Mouse (Mus musculus): ENCODE data around the gene Ppcdc.
A peak's percentile ranks its signal among the peaks of the same experiment; 100 is the strongest.
"Not testable (repeated sequence)": the region's sequence is repeated elsewhere in the genome, so short reads cannot be mapped to it uniquely, and the experiment has no call there.

Gene Ppcdc

GRCm38 (mm10) chr9:57427937-57428336 is 12.0 kb downstream of the Ppcdc start:
- no peak for DNase-seq

DNA sequence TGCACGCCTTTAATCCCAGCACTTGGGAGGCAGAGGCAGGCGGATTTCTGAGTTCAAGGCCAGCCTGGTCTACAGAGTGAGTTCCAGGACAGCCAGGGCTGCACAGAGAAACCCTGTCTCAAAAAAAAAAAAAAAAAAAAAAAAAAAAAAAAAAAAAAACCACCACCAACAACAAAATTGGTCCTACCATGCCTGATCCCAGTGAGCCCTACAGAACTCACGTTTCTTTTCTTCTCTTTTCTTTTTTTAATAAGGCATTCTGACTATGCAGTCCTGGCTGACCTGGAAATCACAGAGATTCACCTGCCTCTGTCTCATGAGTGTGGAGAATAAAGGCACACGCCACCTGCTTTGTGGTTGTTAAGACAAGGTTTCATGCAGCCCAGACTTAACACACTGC is 12.8 kb downstream of the Ppcdc start:
- DNase-seq: not testable (repeated sequence)

- no peak for DNase-seq
These were observed 14.8 kb downstream of the Ppcdc start for GRCm38 (mm10) chr9:57425116-57425515.

GRCm38 (mm10) chr9:57424066-57424465 is 15.9 kb downstream of the Ppcdc start:
- no peak for DNase-seq

GRCm38 (mm10) chr9:57421688-57422111 is 18.2 kb downstream of the Ppcdc start:
- no peak for DNase-seq

DNA sequence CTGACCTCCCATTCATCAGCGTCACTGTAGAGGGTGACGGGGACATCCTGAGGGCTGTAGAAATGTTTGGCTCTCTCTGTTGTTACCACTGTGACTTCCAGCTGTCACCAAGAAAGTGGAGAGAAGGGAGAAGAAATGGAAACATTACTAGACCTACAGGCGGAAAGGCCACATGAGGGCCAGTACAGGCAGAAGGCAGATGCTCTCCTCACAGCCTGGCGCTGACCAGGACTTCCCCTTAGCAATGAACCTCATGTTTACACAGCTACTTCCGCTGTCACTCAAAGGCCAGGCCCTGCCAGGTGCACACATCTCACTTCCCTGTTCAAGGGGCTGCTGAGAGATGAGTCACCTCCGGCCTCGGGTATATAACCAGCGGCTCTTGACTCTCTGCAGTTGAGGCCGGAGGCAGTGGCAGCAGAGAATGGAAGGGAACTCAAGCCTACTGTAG is 18.8 kb downstream of the Ppcdc start:
- no peak for DNase-seq

GRCm38 (mm10) chr9:57420321-57421120 is 19.4 kb downstream of the Ppcdc start:
- peak; percentile 39 for DNase-seq

- no peak for DNase-seq
These were observed 20.2 kb downstream of the Ppcdc start for GRCm38 (mm10) chr9:57419521-57420267.

DNA sequence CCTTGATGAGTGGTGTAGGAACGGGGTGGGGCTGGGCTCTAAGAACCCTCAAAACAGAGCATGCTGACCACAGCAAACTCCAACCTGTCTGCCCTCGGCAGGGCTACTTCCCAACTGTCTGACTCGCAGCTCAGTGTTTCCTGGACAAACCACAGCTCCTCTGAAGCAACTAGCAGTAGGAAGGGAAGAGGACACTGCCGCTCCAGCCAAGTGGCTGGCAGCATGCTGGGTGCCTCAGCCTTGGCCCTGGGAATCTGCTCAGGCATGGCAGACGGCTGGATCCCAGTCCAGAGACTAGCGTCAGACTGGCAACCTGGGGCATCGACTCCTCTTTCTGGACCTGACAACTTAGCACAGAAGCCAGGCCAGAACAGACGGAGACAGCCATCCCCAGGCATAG is 22.6 kb downstream of the Ppcdc start:
- DNase-seq: peak; percentile 78

GRCm38 (mm10) chr9:57407120-57407905 is 32.6 kb downstream of the Ppcdc start:
- DNase-seq: no peak

DNA sequence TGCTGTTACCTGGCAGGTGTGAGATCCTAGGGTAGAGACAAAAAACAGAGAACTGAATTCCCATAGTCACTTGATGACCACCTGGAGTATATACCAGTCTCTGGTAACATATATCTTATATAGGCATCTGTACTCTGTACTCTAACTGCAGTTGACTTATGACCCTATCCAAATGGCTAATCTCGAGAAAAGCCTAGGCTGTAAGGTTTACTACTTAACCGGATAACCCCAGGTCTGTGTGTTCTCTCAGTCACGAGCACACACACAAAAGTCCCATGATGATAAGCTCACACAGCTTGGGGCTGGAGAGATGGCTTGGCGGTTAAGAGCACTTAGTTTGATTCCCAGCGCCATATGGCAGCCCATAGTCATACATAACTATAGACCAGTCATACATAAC is 33.5 kb downstream of the Ppcdc start:
- DNase-seq: no peak

GRCm38 (mm10) chr9:57404036-57404435 is 35.9 kb downstream of the Ppcdc start:
- DNase-seq: no peak

DNA sequence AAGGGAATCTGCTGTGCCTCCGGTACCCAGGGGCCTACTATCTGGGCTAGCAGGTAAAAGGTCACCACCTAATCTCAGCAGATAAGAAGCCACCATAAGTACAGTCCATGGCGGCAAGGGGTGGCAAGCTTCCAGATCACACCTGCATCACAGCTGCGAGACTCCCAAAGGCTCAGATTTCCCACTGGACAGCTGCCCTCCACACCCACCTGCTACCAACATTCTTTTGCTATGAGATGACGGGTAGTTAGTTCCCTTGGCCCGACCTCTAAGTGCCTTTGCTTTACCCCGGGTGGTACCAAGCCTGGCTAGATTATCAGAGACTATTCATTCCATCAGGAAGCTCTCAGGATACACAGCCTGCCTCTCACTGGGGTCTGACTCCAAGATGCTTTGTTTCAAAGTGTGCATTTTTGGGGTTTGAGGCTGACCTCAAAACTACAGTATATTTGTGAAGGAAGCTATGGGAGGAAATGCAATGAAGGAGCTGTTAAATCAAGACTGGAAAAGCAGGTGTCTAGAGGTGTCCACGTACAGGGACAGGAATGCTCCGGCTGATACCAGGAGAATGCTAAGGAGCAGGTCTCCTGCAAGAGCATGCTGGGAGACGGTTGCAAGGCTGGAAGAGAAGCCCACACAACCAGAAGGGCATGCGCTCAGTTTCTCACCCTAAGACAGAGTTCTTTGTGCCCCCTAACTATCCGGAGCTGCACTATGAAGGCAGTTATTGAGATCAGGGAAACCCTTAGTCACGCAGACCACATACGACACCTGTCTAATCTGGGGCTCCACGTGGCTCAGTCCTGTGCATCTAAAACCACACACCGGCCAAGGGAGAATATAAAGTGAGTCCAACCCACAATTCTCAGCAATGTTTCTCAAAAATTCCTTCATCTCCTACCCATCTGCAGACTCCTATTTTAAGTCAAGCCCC is 37.3 kb downstream of the Ppcdc start:
- no peak for DNase-seq

DNA sequence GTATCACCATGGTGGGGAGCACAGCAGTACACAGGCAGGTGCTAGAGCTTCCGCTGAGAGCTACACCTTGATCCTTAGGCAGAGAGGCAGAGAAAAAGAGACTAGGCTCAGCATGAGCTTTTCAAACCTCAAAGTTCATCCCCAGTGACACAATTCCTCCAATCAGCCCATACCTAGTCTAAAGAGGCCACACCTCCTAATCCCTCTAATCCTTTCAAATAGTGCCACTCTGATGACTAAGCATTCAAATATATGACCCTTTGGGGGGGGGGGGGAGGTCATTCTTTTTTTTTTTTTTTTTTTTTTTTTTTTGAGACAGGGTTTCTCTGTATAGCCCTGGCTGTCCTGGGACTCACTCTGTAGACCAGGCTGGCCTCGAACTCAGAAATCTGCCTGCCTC is 41.2 kb downstream of the Ppcdc start:
- no peak for DNase-seq

- no peak for DNase-seq
These were observed 47.0 kb downstream of the Ppcdc start for GRCm38 (mm10) chr9:57392892-57393291.

DNA sequence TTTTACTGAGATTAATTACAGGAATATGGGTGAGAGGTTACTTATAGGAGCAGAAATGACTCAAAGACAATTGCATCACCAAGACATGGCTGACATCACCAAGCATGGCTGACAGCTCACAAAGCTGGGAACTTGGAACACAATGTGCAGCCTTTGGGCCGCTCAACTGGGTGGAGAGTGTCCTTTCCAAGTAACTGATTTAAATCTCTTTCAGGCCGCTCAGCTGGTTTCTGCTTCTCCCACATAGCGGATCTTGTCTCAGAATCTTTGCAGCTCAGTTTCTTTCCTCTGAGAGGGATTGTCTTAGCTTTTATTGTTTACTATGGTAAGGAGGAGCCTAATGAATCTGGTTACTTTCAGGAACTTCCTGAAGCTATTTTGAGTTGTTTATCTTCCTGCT is 49.1 kb downstream of the Ppcdc start:
- no peak for DNase-seq

GRCm38 (mm10) chr9:57389131-57389530 is 50.8 kb downstream of the Ppcdc start:
- DNase-seq: no peak

DNA sequence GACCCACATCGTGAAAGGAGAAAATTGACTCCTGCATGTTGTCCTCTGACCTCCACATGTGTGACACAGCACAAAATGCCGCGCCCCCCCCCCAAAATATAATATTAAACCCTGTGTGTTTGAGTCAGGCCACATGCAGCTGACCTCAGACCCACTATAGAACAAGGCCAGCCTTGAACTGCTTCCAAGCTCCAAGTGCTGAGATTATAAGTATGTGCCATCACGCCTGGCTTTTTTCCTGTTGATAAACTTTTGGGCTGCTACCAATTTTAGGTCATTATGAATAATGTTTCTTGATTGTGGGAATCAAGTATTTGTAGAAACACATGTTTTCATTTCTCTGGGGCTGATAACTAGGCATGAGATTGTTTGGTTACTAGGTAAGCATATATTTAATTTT is 53.0 kb downstream of the Ppcdc start:
- no peak for DNase-seq

- no peak for DNase-seq
These were observed 55.3 kb downstream of the Ppcdc start for GRCm38 (mm10) chr9:57384621-57385020.

- no peak for DNase-seq
These were observed 78.9 kb downstream of the Ppcdc start for GRCm38 (mm10) chr9:57360999-57361398.

DNA sequence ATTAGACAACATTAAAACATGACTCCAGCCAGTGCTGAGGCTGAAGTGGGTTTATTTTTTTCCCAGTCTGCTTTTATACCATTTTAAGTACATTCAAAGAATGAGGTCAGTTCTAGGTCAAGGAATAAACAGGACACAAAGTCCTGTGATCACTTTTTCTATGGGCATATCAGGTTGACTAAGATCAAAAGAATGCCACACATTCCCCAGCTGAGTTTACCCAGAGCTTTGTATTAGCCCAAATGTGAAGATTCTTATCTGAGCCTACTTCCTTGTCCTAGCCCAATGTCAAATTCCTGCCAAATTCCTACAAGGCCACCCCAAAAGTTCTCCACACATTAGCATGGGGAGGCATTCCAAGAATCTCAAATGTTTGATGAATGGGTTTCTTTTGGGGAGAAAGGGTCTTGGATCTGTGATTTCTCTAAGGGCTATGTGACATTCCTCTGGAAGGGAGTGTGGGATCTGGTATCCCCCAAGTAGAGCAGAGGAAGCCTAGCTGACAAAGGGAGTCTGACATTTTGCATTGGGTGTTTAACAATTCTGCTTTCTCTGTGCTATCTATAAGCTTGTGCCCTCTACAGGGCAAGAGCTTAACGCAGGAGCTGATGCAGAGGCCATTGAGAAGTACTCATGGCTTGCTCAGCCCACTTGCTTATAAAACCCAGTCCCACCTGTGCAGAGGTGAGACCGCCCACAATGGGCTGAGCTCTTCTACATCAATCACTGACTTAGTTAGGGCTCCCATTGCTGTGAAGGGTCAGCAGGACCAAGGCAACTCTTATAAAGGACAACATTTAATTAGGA is 85.3 kb downstream of the Ppcdc start:
- DNase-seq: no peak

Measured in cerebellum, adult 11 months (tissue).